Mouse (Mus musculus) cerebellum, adult 2 months (tissue): Measurements from ENCODE around the gene Sf3b5.

Experiments
- CTCF ChIP-seq: fragments of 200-500 bp; IDR thresholded peaks from 2 replicates; pipeline ENCODE4 v1.5.1; 2011; ENCODE audit warnings: low read depth, mild to moderate bottlenecking, control low read depth, low read length, moderate library complexity, borderline replicate concordance; ENCODE audit not compliant: insufficient read depth
- POLR2A ChIP-seq: fragments of 200-500 bp; IDR thresholded peaks from 2 replicates; pipeline ENCODE4 v1.6.1; 2011; ENCODE audit warnings: low read length, control low read depth, borderline replicate concordance; ENCODE audit not compliant: insufficient read depth

- peak; percentile 84 for TF ChIP-seq CTCF
- no peak for TF ChIP-seq POLR2A
These were observed 8.2 kb upstream of the Sf3b5 start for GRCm38 (mm10) chr10:12996736-12997477.
